Mouse (Mus musculus) stomach, postnatal 0 days (tissue): ENCODE data around the gene Psmc3. TPM values are rescaled to one million over a fixed set of nuclear protein-coding genes. Genes with fewer than 3 reads are reported as not detected.
A peak's percentile ranks its signal among the peaks of the same experiment; 100 is the strongest.

ENCODE experiments used
- ATAC-seq: fragments of 200-750 bp; cut with Nextera tagmentation; 2 replicates; pipeline ENCODE4 v1.8.0; 2017; ENCODE audit not compliant: low FRiP score, low TSS enrichment
- DNase-seq: peaks from one replicate; pipeline ENCODE4 v3.0.0-alpha.2; 2016; ENCODE audit warnings: low spot score
- H3K27ac ChIP-seq: fragments of 300-500 bp; sonication (generic); replicated peaks from 2 replicates; pipeline ENCODE4 v1.5.1; 2014; ENCODE audit warnings: mild to moderate bottlenecking, control low read depth
- H3K27me3 ChIP-seq: fragments of 300-500 bp; sonication (generic); 2 replicates; pipeline ENCODE4 v1.6.1; 2014; ENCODE audit warnings: low read length; ENCODE audit not compliant: control insufficient read depth, insufficient read depth
- H3K36me3 ChIP-seq: fragments of 300-500 bp; sonication (generic); 2 replicates; pipeline ENCODE4 v1.6.1; 2014; ENCODE audit warnings: low read length, mixed read lengths; ENCODE audit not compliant: control insufficient read depth, insufficient read depth
- H3K4me1 ChIP-seq: fragments of 300-500 bp; sonication (generic); replicated peaks from 2 replicates; pipeline ENCODE4 v1.6.1; 2014; ENCODE audit warnings: antibody characterized with exemption; ENCODE audit not compliant: control insufficient read depth, insufficient read depth
- H3K4me2 ChIP-seq: fragments of 300-500 bp; sonication (generic); replicated peaks from 2 replicates; pipeline ENCODE4 v1.6.1; 2014; ENCODE audit warnings: low read depth, mild to moderate bottlenecking, control low read depth, moderate library complexity
- H3K4me3 ChIP-seq: fragments of 300-500 bp; sonication (generic); 2 replicates; pipeline ENCODE4 v1.5.1; 2014; ENCODE audit warnings: low read depth, low read length, control low read depth
- H3K9ac ChIP-seq: fragments of 300-500 bp; sonication (generic); 2 replicates; pipeline ENCODE4 v1.6.1; 2014; ENCODE audit warnings: mild to moderate bottlenecking, low read length, control low read depth, mixed read lengths
- H3K9me3 ChIP-seq: fragments of 300-500 bp; sonication (generic); 2 replicates; pipeline ENCODE4 v1.6.1; 2016; ENCODE audit warnings: low read length; ENCODE audit not compliant: control insufficient read depth
- CTCF ChIP-seq: IDR thresholded peaks from 2 replicates; pipeline ENCODE4 v1.5.1; 2016; ENCODE audit warnings: antibody characterized with exemption, low read depth, mild to moderate bottlenecking, moderate library complexity
- EP300 ChIP-seq: optimal IDR thresholded peaks from 2 replicates; pipeline ENCODE3; 2016; ENCODE audit warnings: antibody characterized with exemption
- WGBS: fragments of 180-500 bp; shearing (Covaris S2); extraction: QIAGEN DNeasy Blood & Tissue Kit; methylation state at CpG from one replicate; pipeline ENCODE4 v1.1.7; 2014; 5-methylcytosine and 5-hydroxymethylcytosine counted together
- polyA plus RNA-seq: library from polyadenylated mRNA; unstranded; fragments of >200 nt; fragmentation: Nextera tagmentation; extraction: Ambion mirVana; gene quantifications from 2 replicates; pipeline ENCODE4 v1.2.1, GENCODE M21; 2015

Gene Psmc3
- polyA plus RNA-seq, 1 experiment from 2014 or later: 203 TPM

- H3K4me3 ChIP-seq: no peak within 1 kb of the TSS
- H3K9me3 ChIP-seq: no peaks in the 10 kb centered on the region
- WGBS: 69% methylated on average over 13 of the region's 13 CpGs
- ATAC-seq (no peak), DNase-seq (no peak)
- peak within 1 kb of the TSS; percentile 35; the same call in 1 of the 2 replicates for H3K27ac ChIP-seq
- no peak for TF ChIP-seq EP300
- no peak for TF ChIP-seq CTCF
- H3K27me3 ChIP-seq: no peaks in the 10 kb centered on the region
- H3K4me2 ChIP-seq: no peak within 1 kb of the TSS
- H3K4me1 ChIP-seq: no peaks in the 10 kb centered on the region
- no peaks in the 10 kb centered on the region for H3K36me3 ChIP-seq
- no peak within 1 kb of the TSS for H3K9ac ChIP-seq
Observed at GRCm38 (mm10) chr2:91081775-91082695, 28.2 kb downstream of the Psmc3 start, which contains the start of gene Spi1. Gene Spi1 (plus strand): TSS chr2:91082390.

DNA sequence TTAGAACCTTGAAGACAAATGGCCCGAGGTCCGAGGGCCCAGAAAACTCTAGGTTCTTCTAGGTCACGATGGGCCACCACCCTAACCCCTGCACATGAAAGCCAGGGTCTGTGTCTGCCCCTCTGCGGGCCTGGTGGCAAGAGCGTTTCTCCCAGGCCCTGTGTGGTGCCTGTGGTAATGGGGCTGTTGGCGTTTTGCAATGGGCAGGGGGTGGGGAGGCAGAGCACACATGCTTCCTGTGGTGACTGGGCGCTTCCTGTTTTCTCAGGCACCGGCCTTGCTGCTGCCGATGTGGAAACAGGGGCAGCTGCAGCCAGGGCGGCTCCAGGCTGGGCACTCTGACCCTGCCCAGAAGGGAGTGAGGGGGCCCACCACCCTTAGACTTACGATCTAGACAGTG, 29.0 kb downstream of the Psmc3 start:
- Histone ChIP-seq H3K27ac (peak overlapping the region; percentile 35; the same call in 1 of the 2 replicates), H3K4me3 (no peak overlapping the region), H3K4me2 (no peak overlapping the region), H3K9ac (no peak overlapping the region), H3K27me3 (no peaks in the 10 kb centered on the region), H3K4me1 (no peaks in the 10 kb centered on the region), H3K36me3 (no peaks in the 10 kb centered on the region), H3K9me3 (no peaks in the 10 kb centered on the region)
- WGBS: 66% methylated on average over 11 of the region's 11 CpGs
- TF ChIP-seq CTCF (no peak), EP300 (no peak)
- ATAC-seq: peak; percentile 41; the same call in 1 of the 2 replicates
- DNase-seq: no peak

DNA sequence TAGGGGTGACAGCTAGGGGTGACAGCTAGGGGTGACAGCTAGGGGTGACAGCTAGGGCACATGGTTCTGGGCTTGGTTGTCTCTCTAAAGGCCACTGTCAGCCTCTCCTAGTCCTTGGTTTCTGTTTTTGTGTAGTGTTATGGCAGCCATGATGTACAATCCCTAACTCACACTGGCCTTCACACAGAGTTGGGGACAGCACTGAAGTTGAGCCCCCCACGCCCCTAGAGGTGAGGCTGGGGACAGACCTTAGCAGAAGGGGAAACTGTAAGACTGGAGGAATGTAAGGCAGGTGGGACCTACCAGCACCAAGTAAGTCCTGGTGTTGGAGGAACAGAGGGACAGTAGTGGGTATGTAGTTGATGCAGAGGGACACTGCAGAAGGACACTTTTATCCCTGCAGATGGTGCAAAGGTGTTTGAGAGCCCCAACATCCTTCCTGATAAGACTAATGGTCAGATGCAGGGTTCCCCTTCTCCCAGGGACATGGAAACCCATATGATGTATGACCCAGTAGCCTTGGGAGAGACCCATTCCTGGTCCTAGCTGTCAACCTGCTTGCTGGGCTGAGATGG, 29.6 kb downstream of the Psmc3 start:
- DNase-seq (no peak), ATAC-seq (no peak)
- H3K27ac ChIP-seq: no peak overlapping the region
- WGBS: 56% methylated on average over 1 of the region's 1 CpGs
- no peaks in the 10 kb centered on the region for H3K9me3 ChIP-seq
- no peak overlapping the region for H3K4me3 ChIP-seq
- H3K36me3 ChIP-seq: no peaks in the 10 kb centered on the region
- no peak overlapping the region for H3K9ac ChIP-seq
- no peaks in the 10 kb centered on the region for H3K27me3 ChIP-seq
- H3K4me1 ChIP-seq: no peaks in the 10 kb centered on the region
- TF ChIP-seq CTCF: no peak
- H3K4me2 ChIP-seq: no peak overlapping the region

DNA sequence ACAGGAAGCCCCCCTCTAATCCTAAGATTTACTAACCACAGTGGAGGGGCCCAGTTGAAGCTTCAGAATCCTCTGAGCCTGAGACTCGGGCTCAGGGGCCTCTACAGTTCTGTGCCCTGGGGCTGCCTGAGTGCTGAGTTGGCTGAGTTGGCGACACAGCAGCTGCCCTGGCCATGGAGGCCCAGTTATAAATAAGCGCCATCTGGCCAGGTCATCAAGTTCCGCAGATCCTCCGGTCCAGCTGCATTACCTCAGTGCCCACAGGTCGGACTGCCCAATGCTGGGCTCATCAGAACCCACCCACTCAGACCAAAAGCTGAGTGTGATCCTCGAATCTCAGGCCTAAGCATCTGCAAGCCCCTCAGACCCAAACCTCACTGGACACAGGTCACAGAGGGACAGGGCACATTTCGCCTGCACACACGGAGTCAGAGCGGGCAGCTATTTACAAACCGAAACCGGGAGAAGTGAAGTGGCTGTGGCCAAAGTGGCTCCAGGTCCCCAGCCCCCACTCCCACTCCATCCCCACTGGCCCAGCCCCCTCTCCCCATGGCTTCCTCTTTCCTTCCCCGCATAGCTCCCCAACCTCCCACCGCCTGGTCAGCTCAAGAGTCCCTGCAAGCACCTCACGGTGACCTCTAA, 30.5 kb downstream of the Psmc3 start:
- peak overlapping the region; percentile 35; the same call in 1 of the 2 replicates for H3K27ac ChIP-seq

GRCm38 (mm10) chr2:91085494-91086391, 31.9 kb downstream of the Psmc3 start:
- no peak for ATAC-seq
- H3K9ac ChIP-seq: no peak overlapping the region
- no peak for TF ChIP-seq EP300
- TF ChIP-seq CTCF: no peak
- 84% methylated on average over 14 of the region's 14 CpGs for WGBS
- H3K4me1 ChIP-seq: no peaks in the 10 kb centered on the region
- no peaks in the 10 kb centered on the region for H3K36me3 ChIP-seq
- H3K4me3 ChIP-seq: no peak overlapping the region
- no peaks in the 10 kb centered on the region for H3K9me3 ChIP-seq
- no peaks in the 10 kb centered on the region for H3K27me3 ChIP-seq
- H3K27ac ChIP-seq: no peak overlapping the region
- no peak overlapping the region for H3K4me2 ChIP-seq
- no peak for DNase-seq

More for the DNA sequence above, 30.5 kb downstream of the Psmc3 start:
- DNase-seq (no peak), ATAC-seq (no peak)
- Histone ChIP-seq H3K27me3 (no peaks in the 10 kb centered on the region), H3K9me3 (no peaks in the 10 kb centered on the region), H3K4me2 (no peak overlapping the region), H3K9ac (no peak overlapping the region), H3K4me3 (no peak overlapping the region), H3K36me3 (no peaks in the 10 kb centered on the region), H3K4me1 (no peaks in the 10 kb centered on the region)
- TF ChIP-seq EP300 (no peak), CTCF (no peak)
- 80% methylated on average over 15 of the region's 15 CpGs for WGBS
